Mouse (Mus musculus) urinary bladder, postnatal 25 days (tissue): ENCODE data around the gene Sub1.

Source experiments
- DNase-seq: peaks from one replicate; pipeline ENCODE4 v3.0.0; 2022; ENCODE audit warnings: low spot score

Sub1 gene

DNA sequence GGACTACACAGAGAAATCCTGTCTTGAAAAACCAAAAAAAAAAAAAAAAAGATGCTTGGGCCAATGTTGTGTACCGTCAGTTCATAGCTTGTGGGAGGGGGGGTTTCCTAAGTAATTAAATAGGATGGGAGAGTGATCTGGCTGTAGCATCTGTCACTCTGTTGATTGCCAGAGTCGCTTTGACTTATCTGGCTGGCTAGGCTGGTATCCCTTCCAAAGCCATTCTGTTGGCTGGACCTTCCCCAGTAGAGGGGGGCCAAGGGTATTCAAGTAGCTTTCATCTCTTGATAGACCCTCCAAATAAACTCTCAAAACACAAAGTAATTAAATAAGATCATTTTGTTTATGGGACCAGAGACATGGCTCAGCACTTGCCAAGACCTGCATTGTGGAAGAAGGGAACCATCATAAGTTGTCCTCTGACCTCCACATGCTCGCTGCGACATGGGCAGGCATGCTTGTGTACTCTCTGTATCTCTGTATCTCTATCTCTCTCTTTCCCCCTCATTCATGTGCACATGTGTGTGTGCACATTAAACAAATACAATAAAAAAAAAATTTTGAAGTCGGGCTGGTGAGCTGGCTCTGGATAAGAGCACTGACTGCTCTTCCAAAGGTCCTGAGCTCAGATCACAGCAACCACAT is 31.5 kb downstream of the Sub1 start:
- DNase-seq: no peak

- DNase-seq: no peak
Observed at GRCm38 (mm10) chr15:11963791-11964525, 32.8 kb downstream of the Sub1 start.

- DNase-seq: no peak
Observed at GRCm38 (mm10) chr15:11959716-11960115, 37.1 kb downstream of the Sub1 start.

DNA sequence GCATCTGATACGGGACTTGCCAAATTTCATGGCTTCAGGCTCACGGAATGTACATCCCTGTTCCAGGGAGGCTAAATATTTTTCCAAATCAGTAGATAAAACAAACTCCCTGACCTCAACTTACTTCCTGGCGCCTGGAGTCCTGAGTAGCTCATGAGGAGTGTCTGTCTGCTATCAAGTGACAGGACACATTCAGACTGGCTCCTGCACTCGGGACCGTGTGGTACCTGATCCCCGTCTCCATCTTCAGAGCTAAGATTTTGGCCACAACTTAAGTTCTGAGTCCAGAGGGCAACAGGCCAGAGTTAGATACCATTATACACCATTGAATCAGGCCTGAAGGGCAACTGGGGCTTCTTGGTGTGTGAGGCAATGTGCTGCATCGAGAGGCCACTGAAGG is 40.7 kb downstream of the Sub1 start:
- no peak for DNase-seq

DNA sequence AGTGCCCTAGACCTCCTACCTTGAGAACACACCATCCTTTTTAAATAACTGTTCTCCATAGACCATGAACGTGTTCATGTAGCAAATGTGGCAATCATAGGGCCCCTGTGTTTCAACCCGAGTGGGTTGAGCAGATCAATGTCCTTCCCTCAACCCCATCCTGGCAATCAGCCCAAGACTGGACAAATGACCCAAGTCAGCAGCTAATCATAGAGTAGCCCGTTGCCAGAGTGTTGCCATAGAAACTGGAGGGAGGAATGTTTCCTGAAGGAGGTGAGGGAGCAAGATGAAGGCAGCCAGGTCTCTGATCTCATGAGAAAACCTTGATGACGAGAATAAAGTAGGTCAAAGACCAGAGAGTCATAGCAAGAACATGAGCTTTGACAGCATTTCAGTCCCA is 42.6 kb downstream of the Sub1 start:
- DNase-seq: no peak

DNA sequence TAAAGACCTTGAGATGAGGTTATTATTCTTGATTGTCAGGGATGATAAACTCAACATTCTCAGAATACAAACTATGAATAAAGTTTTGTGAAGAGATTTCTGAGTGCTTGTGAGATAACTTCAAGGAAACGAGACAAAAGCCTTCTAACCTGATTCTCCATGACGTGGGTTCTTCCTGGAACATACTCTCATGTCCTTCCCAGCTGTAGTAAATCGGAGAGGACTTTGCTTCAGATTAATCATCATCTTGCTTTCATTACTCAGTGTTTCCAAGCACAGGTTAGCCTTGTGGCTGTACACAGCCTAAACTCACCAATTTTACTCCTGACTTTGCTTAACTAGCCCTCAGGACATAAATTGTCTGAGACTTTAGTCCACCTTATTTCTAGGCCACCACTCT is 44.6 kb downstream of the Sub1 start:
- no peak for DNase-seq

- no peak for DNase-seq
Observed at GRCm38 (mm10) chr15:11951181-11951580, 45.6 kb downstream of the Sub1 start.

DNA sequence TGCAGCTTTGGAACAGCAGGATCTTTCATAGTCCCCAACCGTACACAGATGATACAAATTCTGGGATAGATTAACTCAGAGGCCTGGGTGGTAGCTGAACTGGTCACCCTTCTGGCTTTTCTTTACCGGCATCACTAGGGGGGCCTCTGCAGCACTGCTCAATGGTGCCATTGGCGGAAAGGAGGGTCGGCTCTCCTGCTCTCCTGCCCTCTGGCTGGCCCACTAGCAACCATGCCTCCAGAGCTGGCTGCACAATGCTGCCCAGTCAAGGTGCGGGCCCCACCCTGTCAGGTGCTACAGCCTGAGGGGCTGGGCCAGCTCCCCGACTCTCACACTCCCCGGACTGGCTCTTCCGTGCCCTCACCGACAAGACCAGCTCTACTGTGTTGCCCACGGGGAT is 46.6 kb downstream of the Sub1 start:
- DNase-seq: no peak

DNA sequence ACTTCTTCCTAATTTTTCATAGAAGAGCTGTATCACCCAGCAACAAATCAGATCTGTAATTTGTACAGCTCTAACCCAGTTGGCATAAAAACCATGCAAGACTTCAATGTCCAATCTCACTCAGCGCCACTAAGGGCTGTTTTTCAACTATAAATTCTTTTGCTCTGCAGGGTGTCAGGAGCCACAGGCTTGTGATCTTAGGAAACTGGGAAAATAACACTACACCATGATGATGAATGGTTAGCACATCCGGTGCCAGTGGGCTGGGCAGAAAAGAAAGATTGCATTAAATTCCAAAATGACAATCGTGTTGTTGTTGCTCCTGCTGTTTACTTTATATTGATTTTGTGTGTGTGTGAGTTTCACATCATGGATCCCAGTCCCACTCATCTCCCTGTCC is 47.3 kb downstream of the Sub1 start:
- DNase-seq: no peak

DNA sequence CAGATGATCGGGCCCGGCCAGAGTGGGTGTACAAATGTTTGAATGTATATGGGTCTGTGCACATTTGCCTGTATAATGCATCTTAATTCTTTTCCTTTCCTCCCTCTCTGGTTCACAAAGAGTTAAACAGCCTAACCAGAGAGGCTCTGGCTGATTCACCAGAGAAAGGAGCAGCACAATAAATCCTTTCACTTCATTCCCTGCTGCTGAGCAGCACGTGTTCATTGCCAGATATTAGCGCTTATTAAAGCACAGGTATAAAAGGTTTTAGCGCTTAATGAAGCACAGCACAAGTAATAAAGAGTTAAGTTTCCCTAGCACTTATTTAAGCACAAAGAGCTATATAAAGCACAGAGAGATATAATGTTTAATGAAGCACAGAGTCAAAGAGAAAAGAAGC is 55.9 kb downstream of the Sub1 start:
- no peak for DNase-seq
